Mouse (Mus musculus): ENCODE measurements around the gene Arhgap35. TPM values are rescaled to one million over a fixed set of nuclear protein-coding genes. Genes with fewer than 3 reads are reported as not detected.
A peak's percentile ranks its signal among the peaks of the same experiment; 100 is the strongest.

Gene Arhgap35
- polyA plus RNA-seq, 1 experiment = 75.2 TPM

- TF ChIP-seq CTCF (IDR thresholded peaks at IDR 0.05; ENCODE audit: borderline replicate concordance, extremely low read depth, insufficient read depth, insufficient read length) (no peak), POLR2A (IDR thresholded peaks at IDR 0.05; ENCODE audit: borderline replicate concordance, extremely low read depth, insufficient read depth, insufficient read length, poor library complexity, severe bottlenecking) (no peak)
- DNase-seq (ENCODE audit: low read depth) = peak; percentile 60
Measured at GRCm38 (mm10) chr7:16557783-16558538, 56.8 kb downstream of the Arhgap35 start.

GRCm38 (mm10) chr7:16557251-16557650 lies 57.5 kb downstream of the Arhgap35 start:
- DNase-seq (ENCODE audit: low read depth) = peak; percentile 25

GRCm38 (mm10) chr7:16554215-16554614 lies 60.6 kb downstream of the Arhgap35 start:
- TF ChIP-seq POLR2A (IDR thresholded peaks at IDR 0.05; ENCODE audit: borderline replicate concordance, extremely low read depth, insufficient read depth, insufficient read length, poor library complexity, severe bottlenecking) (no peak), CTCF (IDR thresholded peaks at IDR 0.05; ENCODE audit: borderline replicate concordance, extremely low read depth, insufficient read depth, insufficient read length) (no peak)
- DNase-seq (ENCODE audit: low read depth) = no peak

More at GRCm38 (mm10) chr7:16557251-16557650, 57.5 kb downstream of the Arhgap35 start:
- no peak for TF ChIP-seq POLR2A (IDR thresholded peaks at IDR 0.05; ENCODE audit: borderline replicate concordance, extremely low read depth, insufficient read depth, insufficient read length, poor library complexity, severe bottlenecking)

DNA sequence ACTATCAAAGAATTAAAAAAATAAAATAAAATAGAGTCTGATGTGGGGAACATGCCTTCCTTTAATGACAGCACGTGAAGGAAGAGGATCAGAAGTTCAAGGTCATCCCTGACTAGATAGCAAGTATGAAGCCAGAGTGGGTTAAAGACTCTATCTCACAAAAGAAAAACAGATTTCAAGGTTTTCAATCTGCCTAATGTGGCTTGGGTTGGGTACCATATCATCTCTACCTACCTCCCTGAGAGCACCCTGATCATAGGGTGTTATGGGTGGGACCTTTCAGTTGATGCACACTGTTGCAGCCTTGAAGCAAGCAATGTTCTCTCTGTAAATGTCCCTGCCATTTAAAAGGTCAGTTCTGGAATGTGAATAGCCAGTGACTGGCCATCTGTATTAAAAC lies 63.2 kb downstream of the Arhgap35 start:
- no peak for TF ChIP-seq POLR2A (IDR thresholded peaks at IDR 0.05; ENCODE audit: borderline replicate concordance, extremely low read depth, insufficient read depth, insufficient read length, poor library complexity, severe bottlenecking)
- no peak for TF ChIP-seq CTCF (IDR thresholded peaks at IDR 0.05; ENCODE audit: borderline replicate concordance, extremely low read depth, insufficient read depth, insufficient read length)

DNA sequence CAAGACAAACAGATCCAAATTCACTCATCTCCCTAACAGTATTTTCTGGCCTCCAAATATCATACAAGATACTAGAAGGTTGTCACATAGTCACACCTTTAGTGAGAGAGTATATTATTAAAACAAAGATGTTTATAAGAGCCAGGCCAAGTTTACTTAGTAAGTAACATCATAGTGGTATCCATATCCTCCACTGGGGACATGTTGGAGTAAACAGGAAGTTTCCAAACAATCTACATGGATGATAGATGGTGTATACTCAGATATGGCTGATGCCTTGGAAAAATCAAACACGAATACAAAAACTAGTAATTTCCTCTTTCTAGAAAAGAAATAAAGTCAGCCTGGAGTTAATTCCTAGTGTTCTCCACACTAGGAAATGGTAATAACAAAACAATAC lies 65.5 kb downstream of the Arhgap35 start:
- TF ChIP-seq POLR2A (IDR thresholded peaks at IDR 0.05; ENCODE audit: borderline replicate concordance, extremely low read depth, insufficient read depth, insufficient read length, poor library complexity, severe bottlenecking) = no peak
- no peak for TF ChIP-seq CTCF (IDR thresholded peaks at IDR 0.05; ENCODE audit: borderline replicate concordance, extremely low read depth, insufficient read depth, insufficient read length)
- DNase-seq (ENCODE audit: low read depth) = no peak

More for the DNA sequence above, 63.2 kb downstream of the Arhgap35 start:
- DNase-seq (ENCODE audit: low read depth) = no peak

DNA sequence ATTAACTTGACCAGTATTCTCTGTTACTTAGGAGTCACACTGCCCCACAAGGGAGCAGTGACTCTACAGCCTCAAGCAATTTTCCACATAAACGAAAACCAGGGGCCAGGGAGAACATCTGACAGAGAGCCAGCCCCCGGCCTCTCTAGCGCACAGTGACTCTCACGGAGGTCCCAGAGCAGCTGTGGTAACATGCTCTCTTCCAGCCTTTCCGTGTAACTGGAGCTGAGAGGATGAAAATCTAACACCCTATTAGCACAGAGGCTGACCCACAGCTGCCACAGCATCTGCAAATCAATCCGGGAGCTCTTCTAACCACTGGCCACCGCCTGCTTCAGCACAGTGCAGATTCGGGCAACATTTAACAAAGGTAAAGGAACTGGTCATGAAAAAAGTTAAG lies 70.0 kb downstream of the Arhgap35 start:
- TF ChIP-seq POLR2A (IDR thresholded peaks at IDR 0.05; ENCODE audit: borderline replicate concordance, extremely low read depth, insufficient read depth, insufficient read length, poor library complexity, severe bottlenecking) = no peak
- TF ChIP-seq CTCF (IDR thresholded peaks at IDR 0.05; ENCODE audit: borderline replicate concordance, extremely low read depth, insufficient read depth, insufficient read length) = no peak
- peak; percentile 1 for DNase-seq (ENCODE audit: low read depth)

DNA sequence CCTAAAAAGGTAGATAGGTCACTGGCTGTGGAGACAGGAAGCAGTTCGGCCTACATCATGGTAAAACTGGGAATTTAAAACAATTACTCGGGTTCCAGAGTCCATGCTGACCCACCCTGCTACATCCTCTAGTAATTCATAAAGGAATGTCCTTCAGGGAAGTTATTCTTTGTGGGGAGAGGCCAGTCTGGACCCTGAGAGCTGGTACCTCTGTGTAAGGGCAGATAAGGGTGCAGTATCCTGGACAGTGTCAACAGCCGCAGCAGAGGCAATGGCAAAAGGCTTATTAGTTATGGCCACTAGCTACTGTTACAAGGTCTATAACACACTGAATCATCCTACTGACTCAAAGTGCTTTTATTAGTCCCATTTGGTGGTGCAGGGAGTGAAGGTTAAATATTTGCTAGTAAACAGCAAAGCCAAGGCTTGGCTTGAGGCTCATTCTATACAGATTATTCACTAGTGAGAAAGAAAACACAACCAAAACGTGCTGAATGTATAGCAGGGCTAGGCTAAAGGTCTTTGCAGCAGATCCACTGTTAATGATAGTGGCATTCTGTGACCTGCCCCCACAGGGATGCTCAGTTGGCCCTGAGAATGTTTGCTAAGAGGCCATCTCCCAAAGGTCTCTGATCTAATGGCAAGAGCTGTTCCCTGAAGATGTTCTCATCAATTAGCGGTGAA lies 77.4 kb downstream of the Arhgap35 start:
- no peak for TF ChIP-seq POLR2A (IDR thresholded peaks at IDR 0.05; ENCODE audit: borderline replicate concordance, extremely low read depth, insufficient read depth, insufficient read length, poor library complexity, severe bottlenecking)
- TF ChIP-seq CTCF (IDR thresholded peaks at IDR 0.05; ENCODE audit: borderline replicate concordance, extremely low read depth, insufficient read depth, insufficient read length) = no peak
- no peak for DNase-seq (ENCODE audit: low read depth)

GRCm38 (mm10) chr7:16525995-16526394 lies 88.8 kb downstream of the Arhgap35 start:
- TF ChIP-seq CTCF (IDR thresholded peaks at IDR 0.05; ENCODE audit: borderline replicate concordance, extremely low read depth, insufficient read depth, insufficient read length) (no peak), POLR2A (IDR thresholded peaks at IDR 0.05; ENCODE audit: borderline replicate concordance, extremely low read depth, insufficient read depth, insufficient read length, poor library complexity, severe bottlenecking) (no peak)
- no peak for DNase-seq (ENCODE audit: low read depth)

DNA sequence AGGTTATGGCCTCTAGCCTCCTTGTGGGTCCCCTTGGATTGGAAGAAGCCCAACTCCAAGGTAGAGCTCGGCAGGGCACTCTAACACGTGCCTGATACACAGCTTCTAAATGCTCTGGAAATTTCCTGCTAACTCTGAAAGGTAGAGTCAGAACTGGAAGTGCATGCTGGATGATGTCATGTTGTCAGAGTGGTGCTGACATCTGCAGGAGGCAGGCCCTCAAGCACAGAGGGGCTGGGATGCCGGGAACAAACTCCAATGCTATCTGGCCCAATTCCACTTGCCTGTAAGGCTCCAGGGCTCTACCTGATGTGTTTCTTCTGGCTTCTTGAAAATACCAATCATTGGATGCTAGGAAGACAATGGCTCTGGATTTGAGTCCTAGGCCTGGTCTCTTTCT lies 89.3 kb downstream of the Arhgap35 start:
- TF ChIP-seq CTCF (IDR thresholded peaks at IDR 0.05; ENCODE audit: borderline replicate concordance, extremely low read depth, insufficient read depth, insufficient read length) (no peak), POLR2A (IDR thresholded peaks at IDR 0.05; ENCODE audit: borderline replicate concordance, extremely low read depth, insufficient read depth, insufficient read length, poor library complexity, severe bottlenecking) (no peak)
- DNase-seq (ENCODE audit: low read depth) = no peak

GRCm38 (mm10) chr7:16524308-16524707 lies 90.5 kb downstream of the Arhgap35 start:
- TF ChIP-seq POLR2A (IDR thresholded peaks at IDR 0.05; ENCODE audit: borderline replicate concordance, extremely low read depth, insufficient read depth, insufficient read length, poor library complexity, severe bottlenecking) = no peak
- TF ChIP-seq CTCF (IDR thresholded peaks at IDR 0.05; ENCODE audit: borderline replicate concordance, extremely low read depth, insufficient read depth, insufficient read length) = no peak
- DNase-seq (ENCODE audit: low read depth) = peak; percentile 25

- DNase-seq (ENCODE audit: low read depth) = peak; percentile 42
Measured at GRCm38 (mm10) chr7:16519310-16519709, 95.5 kb downstream of the Arhgap35 start.

DNA sequence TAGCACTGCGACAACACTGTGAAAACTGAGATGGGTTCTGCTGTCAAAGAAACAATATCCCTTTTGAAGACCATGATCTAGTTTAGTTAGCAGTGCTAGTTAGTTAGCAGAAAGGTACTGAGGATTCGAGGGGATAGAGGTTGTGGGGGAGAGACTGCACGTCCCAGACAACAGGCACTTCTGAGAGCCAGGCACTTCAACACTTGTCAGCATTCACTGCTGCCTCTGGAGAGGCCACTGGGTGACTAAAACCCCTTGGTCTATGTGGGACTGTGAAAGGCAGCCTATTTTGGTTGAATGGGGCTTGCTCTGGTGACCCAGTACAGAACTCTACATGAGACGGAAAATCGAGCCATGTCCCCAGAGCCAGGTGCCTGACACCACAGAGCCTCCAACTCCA lies 97.6 kb downstream of the Arhgap35 start:
- DNase-seq (ENCODE audit: low read depth) = no peak
- TF ChIP-seq POLR2A (IDR thresholded peaks at IDR 0.05; ENCODE audit: borderline replicate concordance, extremely low read depth, insufficient read depth, insufficient read length, poor library complexity, severe bottlenecking) (no peak), CTCF (IDR thresholded peaks at IDR 0.05; ENCODE audit: borderline replicate concordance, extremely low read depth, insufficient read depth, insufficient read length) (no peak)

More at GRCm38 (mm10) chr7:16519310-16519709, 95.5 kb downstream of the Arhgap35 start:
- TF ChIP-seq POLR2A (IDR thresholded peaks at IDR 0.05; ENCODE audit: borderline replicate concordance, extremely low read depth, insufficient read depth, insufficient read length, poor library complexity, severe bottlenecking) = no peak
- no peak for TF ChIP-seq CTCF (IDR thresholded peaks at IDR 0.05; ENCODE audit: borderline replicate concordance, extremely low read depth, insufficient read depth, insufficient read length)

Measured in brain, embryonic 14.5 days (tissue).